Mouse (Mus musculus) spleen, postnatal 10 days (tissue): ENCODE measurements around the gene Slc39a9.

Source experiments
- DNase-seq, 2 experiments: peaks; one replicate each; pipeline ENCODE4 v3.0.0; 2021 to 2022; ENCODE audit warnings: low spot score in 2 of 2

Slc39a9 gene

DNA sequence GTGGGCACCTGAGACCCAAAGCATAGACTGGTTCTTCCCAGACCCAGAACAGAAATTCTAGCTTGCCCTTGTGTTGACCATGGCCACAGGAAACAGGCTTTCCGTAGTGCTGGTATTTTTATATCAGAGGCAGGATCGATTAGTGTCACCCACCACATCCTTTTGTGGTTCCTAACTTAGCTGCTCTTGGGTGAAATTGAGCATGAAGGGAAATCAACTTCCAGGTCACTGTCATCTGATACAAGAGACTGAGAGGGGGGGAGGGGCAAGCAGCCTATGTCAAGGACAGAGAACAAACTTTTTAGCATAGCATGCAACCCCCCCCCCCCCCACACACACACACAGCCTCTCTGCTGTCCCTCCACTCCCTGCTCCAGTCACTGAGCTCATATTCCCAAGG lies 75.5 kb downstream of the Slc39a9 start:
- no peak for DNase-seq

DNA sequence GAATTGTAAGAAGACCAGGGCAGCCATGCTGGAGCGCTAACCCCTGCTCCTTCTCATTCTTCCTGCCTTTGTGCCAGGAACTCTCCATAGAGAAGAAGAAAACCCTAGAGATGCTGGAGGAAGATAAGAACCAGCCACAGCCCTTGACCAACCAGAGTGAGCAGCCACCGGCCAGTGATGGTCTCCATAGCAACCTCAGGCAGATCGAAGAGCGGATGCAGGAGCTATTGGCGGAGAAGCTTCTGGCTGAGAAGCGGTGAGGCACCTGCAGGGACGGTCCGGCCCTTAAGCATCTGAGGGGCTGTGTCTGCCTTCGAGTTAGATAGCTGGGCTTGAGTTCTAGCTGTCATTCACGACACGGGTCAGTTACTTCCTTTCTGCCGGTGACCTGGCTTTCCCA lies 76.8 kb downstream of the Slc39a9 start:
- no peak for DNase-seq

DNA sequence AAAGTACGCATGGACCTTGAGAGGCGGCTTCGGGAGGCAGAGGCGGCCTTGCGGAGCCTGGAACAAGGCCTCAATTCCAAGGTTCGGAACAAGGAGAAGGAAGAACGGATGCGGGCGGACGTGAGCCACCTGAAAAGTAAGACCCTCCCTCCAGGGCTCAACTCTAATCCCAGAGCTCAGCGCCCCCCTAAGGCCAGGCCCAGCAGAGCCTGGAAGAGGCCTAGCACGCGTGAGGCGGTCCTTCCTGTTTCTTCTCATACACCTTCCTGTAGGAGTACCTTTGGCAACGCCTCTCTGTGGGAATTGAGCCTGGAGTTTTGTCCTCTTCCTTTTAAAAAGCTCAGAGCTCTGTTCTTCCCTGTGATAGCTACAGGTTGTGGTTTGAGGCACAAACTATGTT lies 77.8 kb downstream of the Slc39a9 start:
- DNase-seq, result no peak

DNA sequence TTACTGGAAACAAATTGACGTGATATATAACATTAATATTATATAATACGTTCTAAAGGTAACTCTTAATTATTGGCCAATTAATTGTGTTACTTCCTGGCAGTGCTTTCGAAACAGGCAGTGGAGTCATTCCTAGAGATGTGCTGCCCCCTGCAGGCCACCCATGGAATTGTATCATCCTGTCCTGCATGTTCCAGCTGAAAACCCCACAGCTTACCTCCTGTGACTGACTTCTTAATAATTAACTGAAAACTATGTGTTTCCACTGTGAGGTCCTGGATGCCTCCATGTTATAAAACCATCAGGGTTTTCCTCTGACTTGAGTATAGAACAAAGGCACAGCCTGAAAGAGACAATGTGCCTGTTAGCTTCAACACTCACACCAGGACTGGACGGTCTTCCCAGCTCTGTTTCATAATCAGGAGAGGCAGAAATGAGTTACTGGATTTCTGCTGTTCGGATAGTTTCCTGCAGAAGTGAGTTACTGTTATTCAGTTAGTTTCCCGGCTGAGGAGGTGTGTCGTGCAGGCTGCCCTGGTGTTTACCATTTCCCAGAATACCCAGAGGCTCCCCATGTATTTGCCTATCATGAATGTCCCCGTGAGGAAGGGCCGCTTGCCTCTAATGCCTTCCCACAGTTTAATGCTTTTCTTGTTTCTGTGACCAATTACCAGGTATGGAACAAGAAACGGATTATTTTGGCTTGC lies 81.3 kb downstream of the Slc39a9 start:
- peak; percentile 74 to 89 for DNase-seq

DNA sequence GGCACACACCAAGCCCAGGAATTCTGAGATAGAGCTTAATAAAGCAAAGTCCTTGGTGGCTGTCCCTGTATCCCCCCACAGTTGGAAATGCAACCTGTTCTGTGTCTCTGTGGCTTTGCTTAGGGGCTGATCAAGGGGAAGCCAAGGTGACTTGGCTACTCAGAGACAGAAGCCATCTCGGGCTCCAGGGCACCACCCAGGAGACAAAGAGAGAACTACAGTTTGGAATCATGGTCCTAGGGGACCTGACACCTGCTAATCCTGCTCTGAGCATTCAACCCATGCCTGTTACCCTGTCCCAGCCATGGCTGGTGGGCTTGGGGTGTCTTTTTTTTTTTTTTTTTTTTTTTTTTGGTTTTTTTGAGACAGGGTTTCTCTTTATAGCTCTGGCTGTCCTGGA lies 84.5 kb downstream of the Slc39a9 start:
- DNase-seq, result no peak

DNA sequence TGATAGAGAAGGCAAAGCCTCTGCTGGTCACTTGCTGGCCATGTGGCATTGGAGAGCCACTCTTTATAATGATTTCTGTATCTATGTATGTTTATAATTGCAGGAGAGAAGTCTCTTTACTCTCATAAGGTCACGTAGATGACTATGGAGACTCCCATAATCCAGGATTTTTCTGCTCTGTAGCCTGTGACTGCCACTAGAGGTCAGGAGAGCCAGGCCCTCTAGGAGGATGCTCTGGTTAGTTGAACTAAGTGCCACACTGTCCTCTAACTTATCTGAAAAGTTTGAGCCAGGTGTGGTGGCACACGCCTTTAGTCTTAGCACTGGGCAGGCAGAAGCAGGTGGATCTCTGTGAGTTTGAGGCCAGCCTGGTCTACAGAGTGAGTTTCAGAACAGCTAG lies 85.1 kb downstream of the Slc39a9 start:
- DNase-seq, result no peak

DNA sequence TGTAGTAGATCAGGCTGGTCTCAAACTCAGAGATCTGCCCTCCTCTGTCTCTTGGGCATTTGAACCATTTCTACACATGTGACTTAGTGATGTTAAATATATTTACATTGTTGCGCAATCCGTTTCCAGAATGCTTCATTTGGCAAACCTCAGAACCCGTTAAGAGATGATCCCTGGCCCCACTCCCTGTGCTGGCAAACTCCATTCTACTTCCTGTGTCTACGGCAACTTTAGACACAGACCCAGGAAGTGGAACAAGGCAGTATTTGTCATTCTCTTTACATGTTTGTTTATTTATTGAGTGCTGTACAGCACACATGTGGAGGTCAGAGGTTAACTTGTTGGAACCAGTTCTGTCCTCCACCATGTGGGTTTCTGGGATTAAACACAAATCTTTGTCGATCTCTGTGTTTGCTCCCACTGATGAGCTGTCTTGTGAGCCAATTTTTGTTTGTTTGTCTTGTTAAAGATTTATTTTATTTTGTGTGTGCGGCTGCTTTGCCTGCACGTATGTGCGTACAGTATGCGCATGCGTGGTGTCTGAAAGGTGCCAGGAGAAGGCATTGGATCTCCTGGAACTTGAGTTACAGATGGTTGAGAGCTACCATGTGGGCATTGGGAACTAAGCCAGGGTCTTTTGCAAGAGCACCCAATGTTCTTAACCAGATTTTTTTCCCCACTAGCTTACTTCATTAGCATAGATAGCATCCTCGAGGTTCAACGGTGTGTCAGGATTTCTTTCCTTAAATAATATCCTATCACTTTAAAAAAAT lies 86.3 kb downstream of the Slc39a9 start:
- no peak for DNase-seq

DNA sequence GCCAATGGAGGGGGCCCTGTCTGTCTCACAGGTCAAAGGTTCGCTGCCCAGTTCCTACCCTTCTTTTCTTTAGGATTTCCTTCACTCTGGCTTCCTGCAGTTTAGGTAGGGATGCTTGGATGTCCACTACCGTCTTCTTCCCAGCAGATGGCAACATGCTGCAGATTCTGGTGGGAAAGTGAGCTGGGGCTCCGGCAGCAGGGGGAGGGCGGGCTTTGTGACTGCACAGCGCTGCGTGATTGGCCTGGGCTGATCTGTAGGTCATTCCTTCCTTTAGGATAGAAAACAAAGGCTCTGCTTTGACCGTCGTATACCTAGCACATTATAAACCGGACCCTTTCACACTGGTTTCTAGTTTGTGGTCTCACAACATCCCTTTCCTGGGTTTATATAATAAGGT lies 86.9 kb downstream of the Slc39a9 start:
- DNase-seq, result peak in 1 of 2 experiments; percentile 30
